Mouse (Mus musculus) hindbrain, embryonic 16.5 days (tissue): ENCODE data around the gene Chd1. TPM values are rescaled to one million over a fixed set of nuclear protein-coding genes. Genes with fewer than 3 reads are reported as not detected.
A peak's percentile ranks its signal among the peaks of the same experiment; 100 is the strongest.
"Not testable (repeated sequence)": the region's sequence is repeated elsewhere in the genome, so short reads cannot be mapped to it uniquely, and the experiment has no call there.

Experiments
- ATAC-seq: fragments of 200-750 bp; cut with Nextera tagmentation; 2 replicates; pipeline ENCODE4 v1.8.0; 2017; ENCODE audit warnings: moderate TSS enrichment, moderate library complexity
- H3K27ac ChIP-seq: fragments of 300-500 bp; sonication (generic); 2 replicates; pipeline ENCODE4 v1.5.1; 2014; ENCODE audit warnings: low read depth, mild to moderate bottlenecking, control low read depth, low read length, moderate library complexity
- H3K27me3 ChIP-seq: fragments of 300-500 bp; sonication (generic); replicated peaks from 2 replicates; pipeline ENCODE4 v1.6.1; 2014; ENCODE audit warnings: low read length; ENCODE audit not compliant: control insufficient read depth, insufficient read depth
- H3K36me3 ChIP-seq: fragments of 300-500 bp; sonication (generic); 2 replicates; pipeline ENCODE4 v1.6.1; 2014; ENCODE audit warnings: mild to moderate bottlenecking, low read length, moderate library complexity, mixed read lengths; ENCODE audit not compliant: control insufficient read depth, insufficient read depth
- H3K4me1 ChIP-seq: fragments of 300-500 bp; sonication (generic); 2 replicates; pipeline ENCODE4 v1.6.1; 2014; ENCODE audit warnings: low read depth, low read length; ENCODE audit not compliant: control insufficient read depth, insufficient read depth
- H3K4me2 ChIP-seq: fragments of 300-500 bp; sonication (generic); 2 replicates; pipeline ENCODE4 v1.6.1; 2014; ENCODE audit warnings: mild to moderate bottlenecking, low read length, control low read depth, moderate library complexity
- H3K4me3 ChIP-seq: fragments of 300-500 bp; sonication (generic); 2 replicates; pipeline ENCODE4 v1.5.1; 2014; ENCODE audit warnings: mild to moderate bottlenecking, low read length, control low read depth, moderate library complexity
- H3K9ac ChIP-seq: fragments of 300-500 bp; sonication (generic); 2 replicates; pipeline ENCODE4 v1.6.1; 2014; ENCODE audit warnings: low read depth, mild to moderate bottlenecking, control low read depth, low read length, moderate library complexity
- H3K9me3 ChIP-seq: fragments of 300-500 bp; sonication (generic); 2 replicates; pipeline ENCODE4 v1.6.1; 2014; ENCODE audit warnings: mild to moderate bottlenecking, low read length, moderate library complexity; ENCODE audit not compliant: control insufficient read depth
- WGBS: fragments of 180-500 bp; shearing (Covaris S2); extraction: QIAGEN DNeasy Blood & Tissue Kit; methylation state at CpG from one replicate; pipeline ENCODE4 v1.1.7; 2014; 5-methylcytosine and 5-hydroxymethylcytosine counted together
- polyA plus RNA-seq: library from polyadenylated mRNA; unstranded; fragments of >200 nt; fragmentation: Nextera tagmentation; extraction: Ambion mirVana; gene quantifications from 2 replicates; pipeline ENCODE4 v1.2.1, GENCODE M21; 2015

The Chd1 gene
- polyA plus RNA-seq, 1 experiment from 2014 or later = 13.1 TPM

- H3K4me1 ChIP-seq, H3K27me3 ChIP-seq, H3K9ac ChIP-seq, H3K4me3 ChIP-seq, H3K27ac ChIP-seq, ATAC-seq, H3K9me3 ChIP-seq, H3K4me2 ChIP-seq: not testable (repeated sequence)
- 91% methylated on average over 5 of the region's 5 CpGs for WGBS
- peaks cover 28% of the 10 kb centered on the region for H3K36me3 ChIP-seq
These were observed 46.5 kb downstream of the Chd1 start for GRCm38 (mm10) chr17:15751264-15751663.

DNA sequence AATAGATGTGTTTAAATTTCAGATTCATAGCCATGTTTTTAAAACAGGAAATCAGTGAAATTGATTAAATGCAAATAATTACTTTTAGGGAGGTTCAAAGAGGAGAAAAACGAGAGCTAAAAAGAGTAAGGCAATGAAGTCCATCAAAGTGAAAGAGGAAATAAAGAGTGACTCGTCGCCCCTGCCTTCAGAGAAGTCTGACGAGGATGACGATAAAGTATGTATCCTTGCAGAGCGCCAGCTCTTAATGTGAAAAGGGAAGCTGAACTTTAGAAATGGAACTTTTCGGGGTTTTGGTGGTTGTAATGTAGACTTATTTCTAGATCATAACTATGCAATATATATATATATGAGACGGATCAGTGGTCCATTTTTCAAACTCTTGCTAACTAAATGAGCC is 56.4 kb downstream of the Chd1 start:
- no peak overlapping the region for H3K27ac ChIP-seq
- no peak for ATAC-seq
- no peak overlapping the region for H3K9ac ChIP-seq
- 90% methylated on average over 8 of the region's 8 CpGs for WGBS
- no peaks in the 10 kb centered on the region for H3K27me3 ChIP-seq
- H3K4me3 ChIP-seq = no peak overlapping the region
- H3K4me2 ChIP-seq = no peak overlapping the region
- peaks cover 41% of the 10 kb centered on the region for H3K36me3 ChIP-seq
- no peaks in the 10 kb centered on the region for H3K9me3 ChIP-seq
- H3K4me1 ChIP-seq = no peaks in the 10 kb centered on the region

GRCm38 (mm10) chr17:15769081-15769724 is 64.4 kb downstream of the Chd1 start:
- Histone ChIP-seq H3K4me1 (no peaks in the 10 kb centered on the region), H3K4me3 (no peak overlapping the region), H3K27me3 (no peaks in the 10 kb centered on the region), H3K4me2 (no peak overlapping the region), H3K9ac (no peak overlapping the region), H3K9me3 (no peaks in the 10 kb centered on the region), H3K36me3 (peaks cover 34% of the 10 kb centered on the region), H3K27ac (no peak overlapping the region)
- no peak for ATAC-seq
- 82% methylated on average over 7 of the region's 7 CpGs for WGBS

DNA sequence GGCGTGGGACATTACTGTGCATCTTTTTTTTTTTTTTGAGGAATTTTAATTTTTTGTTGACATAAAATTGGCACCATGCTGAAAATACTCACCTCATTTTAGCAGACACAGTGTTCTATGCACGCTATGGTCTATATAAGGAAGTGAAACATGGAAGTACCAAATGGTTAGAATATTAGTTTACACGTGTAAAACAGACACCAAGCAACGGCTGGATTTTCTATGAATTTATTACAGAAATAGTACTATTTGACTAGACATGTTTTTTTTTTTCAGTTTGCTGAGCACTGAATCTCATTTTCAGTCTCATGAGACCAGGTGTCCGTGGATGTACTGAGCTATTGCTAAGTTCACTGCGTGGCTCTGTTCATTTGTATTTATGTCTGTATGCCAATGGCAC is 69.2 kb downstream of the Chd1 start:
- ATAC-seq = no peak
- Histone ChIP-seq H3K4me2 (no peak overlapping the region), H3K36me3 (peaks cover 17% of the 10 kb centered on the region), H3K27me3 (no peaks in the 10 kb centered on the region), H3K4me1 (no peaks in the 10 kb centered on the region), H3K27ac (no peak overlapping the region), H3K4me3 (no peak overlapping the region), H3K9ac (no peak overlapping the region), H3K9me3 (no peaks in the 10 kb centered on the region)
- 80% methylated on average over 6 of the region's 6 CpGs for WGBS

- ATAC-seq = no peak
- Histone ChIP-seq H3K4me3 (no peak overlapping the region), H3K4me2 (no peak overlapping the region), H3K36me3 (peaks cover 10% of the 10 kb centered on the region), H3K27me3 (no peaks in the 10 kb centered on the region), H3K27ac (no peak overlapping the region), H3K9me3 (no peaks in the 10 kb centered on the region), H3K9ac (no peak overlapping the region), H3K4me1 (no peaks in the 10 kb centered on the region)
- WGBS = 87% methylated on average over 5 of the region's 5 CpGs
These were observed 69.9 kb downstream of the Chd1 start for GRCm38 (mm10) chr17:15774565-15775215.

GRCm38 (mm10) chr17:15776349-15776748 is 71.6 kb downstream of the Chd1 start:
- H3K4me2 ChIP-seq = no peak overlapping the region
- no peaks in the 10 kb centered on the region for H3K27me3 ChIP-seq
- H3K9ac ChIP-seq = no peak overlapping the region
- H3K4me3 ChIP-seq = no peak overlapping the region
- H3K27ac ChIP-seq = no peak overlapping the region
- 0 out of 2 replicates have a peak, but pooled peaks cover 2% of the 10 kb centered on the region for H3K36me3 ChIP-seq
- no peak for ATAC-seq
- 80% methylated on average over 5 of the region's 5 CpGs for WGBS
- no peaks in the 10 kb centered on the region for H3K4me1 ChIP-seq
- no peaks in the 10 kb centered on the region for H3K9me3 ChIP-seq

DNA sequence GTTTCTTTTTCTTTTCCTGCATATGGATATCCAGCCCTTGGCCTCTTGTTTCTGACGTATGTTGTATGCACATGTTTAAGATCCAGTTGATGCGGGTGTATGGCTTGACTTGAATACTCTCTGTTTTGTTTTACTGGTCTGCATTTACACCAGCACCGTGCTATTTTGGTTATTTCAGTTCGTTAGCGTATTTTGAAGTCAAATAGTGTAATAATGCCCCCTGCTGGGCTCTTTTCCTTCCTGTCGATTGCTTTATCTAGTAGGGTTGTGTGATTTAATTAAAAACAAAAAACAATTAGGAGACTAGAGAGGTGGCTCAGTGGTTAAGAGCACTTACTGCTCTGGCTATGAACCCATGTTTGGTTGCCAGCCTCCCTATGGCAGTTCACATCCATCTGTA is 73.2 kb downstream of the Chd1 start:
- Histone ChIP-seq H3K9ac (no peak overlapping the region), H3K9me3 (no peaks in the 10 kb centered on the region), H3K27ac (no peak overlapping the region), H3K4me1 (no peaks in the 10 kb centered on the region), H3K4me3 (no peak overlapping the region), H3K36me3 (no peaks in the 10 kb centered on the region), H3K4me2 (no peak overlapping the region), H3K27me3 (no peaks in the 10 kb centered on the region)
- ATAC-seq = no peak
- WGBS = 73% methylated on average over 6 of the region's 6 CpGs

DNA sequence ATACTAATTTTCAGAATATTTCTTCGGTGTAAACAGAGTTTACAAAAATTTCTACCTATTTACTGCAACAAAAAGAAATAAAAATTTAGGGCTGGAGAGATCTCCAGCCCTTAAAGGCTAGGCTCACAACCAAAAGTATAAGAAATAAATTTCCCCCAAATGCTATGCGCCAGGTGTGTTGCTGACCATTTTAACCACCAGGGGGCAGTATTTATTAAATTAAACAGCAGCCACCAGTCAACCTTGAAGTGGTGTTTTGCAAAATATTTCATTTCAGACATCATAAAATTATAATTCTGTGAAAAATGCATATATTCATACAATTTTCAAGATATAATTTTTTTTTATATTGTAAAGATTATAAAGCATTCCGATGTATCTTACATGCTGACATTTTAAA is 82.3 kb downstream of the Chd1 start:
- Histone ChIP-seq H3K9ac (no peak overlapping the region), H3K9me3 (no peaks in the 10 kb centered on the region), H3K4me1 (no peaks in the 10 kb centered on the region), H3K4me2 (no peak overlapping the region), H3K4me3 (no peak overlapping the region), H3K36me3 (no peaks in the 10 kb centered on the region), H3K27me3 (no peaks in the 10 kb centered on the region), H3K27ac (no peak overlapping the region)
- 0 out of 2 replicates have a peak, but pooled peaks have one; percentile 58 for ATAC-seq
- WGBS = 35% methylated on average over 3 of the region's 3 CpGs

GRCm38 (mm10) chr17:15790716-15791115 is 85.9 kb downstream of the Chd1 start:
- no peaks in the 10 kb centered on the region for H3K9me3 ChIP-seq
- H3K27ac ChIP-seq = no peak overlapping the region
- 85% methylated on average over 8 of the region's 8 CpGs for WGBS
- H3K4me1 ChIP-seq = no peaks in the 10 kb centered on the region
- H3K27me3 ChIP-seq = no peaks in the 10 kb centered on the region
- H3K36me3 ChIP-seq = no peaks in the 10 kb centered on the region
- no peak overlapping the region for H3K4me2 ChIP-seq
- H3K9ac ChIP-seq = no peak overlapping the region
- ATAC-seq = no peak
- H3K4me3 ChIP-seq = no peak overlapping the region
